Mouse (Mus musculus): Measurements from ENCODE around the gene Trap1a.
"Not testable (repeated sequence)": the region's sequence is repeated elsewhere in the genome, so short reads cannot be mapped to it uniquely, and the experiment has no call there.

Trap1a gene

DNA sequence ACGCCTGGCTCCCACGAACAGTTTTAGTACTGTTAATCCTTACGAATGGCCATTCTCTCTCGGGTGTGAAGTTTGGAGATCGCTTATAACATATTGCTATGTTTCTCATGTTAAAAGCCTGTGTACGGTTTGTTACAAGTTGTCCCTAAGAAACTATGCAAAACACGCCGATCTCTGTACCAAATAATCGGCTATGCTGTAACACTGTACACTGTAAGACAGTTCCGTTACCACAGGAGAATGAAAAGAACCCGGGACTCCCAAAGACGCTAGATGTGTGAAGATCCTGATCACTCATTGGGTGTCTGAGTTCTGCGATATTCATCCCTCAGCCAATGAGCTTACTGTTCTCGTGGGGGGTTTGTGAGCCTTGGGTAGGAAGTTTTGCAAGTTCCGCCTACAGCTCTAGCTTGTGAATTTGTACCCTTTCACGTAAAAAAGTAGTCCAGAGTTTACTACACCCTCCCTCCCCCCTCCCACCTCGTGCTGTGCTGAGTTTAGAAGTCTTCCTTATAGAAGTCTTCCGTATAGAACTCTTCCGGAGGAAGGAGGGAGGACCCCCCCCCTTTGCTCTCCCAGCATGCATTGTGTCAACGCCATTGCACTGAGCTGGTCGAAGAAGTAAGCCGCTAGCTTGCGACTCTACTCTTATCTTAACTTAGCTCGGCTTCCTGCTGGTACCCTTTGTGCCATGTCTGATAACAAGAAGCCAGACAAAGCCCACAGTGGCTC is at the start of gene Trap1a:
Gene Trap1a, plus strand, starts transcription at position 421 of the 732 bp plus-strand sequence.
- no peak for DNase-seq

DNA sequence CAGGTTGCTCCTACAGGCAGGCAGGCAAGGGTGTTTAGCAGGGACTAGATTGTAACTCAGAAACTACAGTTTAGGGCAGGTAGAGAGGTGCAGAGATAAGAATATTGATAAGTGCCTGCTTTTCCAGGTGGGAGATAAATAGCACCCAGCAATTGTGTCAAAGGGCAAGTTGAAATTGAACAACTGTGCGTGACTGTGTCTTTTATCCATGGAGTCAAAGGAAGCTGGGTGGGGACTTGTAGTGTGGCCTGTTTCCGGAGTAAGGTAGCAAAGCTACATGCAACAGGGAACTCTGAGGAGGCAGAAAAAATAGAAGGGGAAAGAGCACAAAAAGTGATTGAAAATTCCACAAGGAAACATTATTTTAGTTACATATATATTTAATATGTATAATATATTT is 40.4 kb upstream of the Trap1a start:
- DNase-seq: no peak

DNA sequence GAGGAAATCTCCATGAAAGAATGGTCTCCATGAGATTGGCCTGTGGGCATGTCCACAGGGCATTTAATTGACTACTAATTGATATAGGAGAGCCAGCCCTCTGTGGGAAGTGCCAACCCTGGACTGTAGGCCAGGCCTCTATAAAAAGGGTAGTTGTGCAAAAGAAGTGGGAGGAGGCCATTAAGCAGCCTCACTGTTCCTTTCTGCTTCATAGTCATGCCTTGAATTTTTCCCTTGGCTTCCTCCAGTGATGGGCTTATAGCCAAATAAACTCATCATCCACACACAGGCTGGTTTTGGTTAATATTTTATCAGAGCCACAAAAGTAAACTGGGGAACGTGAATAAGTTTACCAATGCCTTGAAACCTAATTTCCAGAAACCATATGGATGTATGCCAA is 38.2 kb upstream of the Trap1a start:
- DNase-seq: no peak

DNA sequence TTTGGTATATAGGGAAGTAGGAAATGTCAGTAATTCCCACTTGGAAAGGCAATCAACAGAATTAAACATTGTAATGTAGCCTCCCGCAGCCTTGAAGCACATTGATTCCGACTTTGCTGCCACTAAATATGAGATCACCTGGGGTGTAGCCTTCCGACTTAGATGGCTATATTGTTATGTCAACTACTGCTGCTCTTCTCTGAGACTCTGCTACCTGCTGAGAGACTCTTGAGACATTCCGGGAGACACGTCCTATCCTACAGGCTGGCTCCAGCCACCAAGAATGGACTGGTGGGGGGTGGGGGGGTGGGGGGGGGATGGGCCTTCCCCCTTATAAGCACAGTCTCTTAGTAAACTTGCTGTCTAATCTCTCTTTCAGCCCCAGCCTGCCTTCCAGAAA is 16.1 kb upstream of the Trap1a start:
- DNase-seq: not testable (repeated sequence)

DNA sequence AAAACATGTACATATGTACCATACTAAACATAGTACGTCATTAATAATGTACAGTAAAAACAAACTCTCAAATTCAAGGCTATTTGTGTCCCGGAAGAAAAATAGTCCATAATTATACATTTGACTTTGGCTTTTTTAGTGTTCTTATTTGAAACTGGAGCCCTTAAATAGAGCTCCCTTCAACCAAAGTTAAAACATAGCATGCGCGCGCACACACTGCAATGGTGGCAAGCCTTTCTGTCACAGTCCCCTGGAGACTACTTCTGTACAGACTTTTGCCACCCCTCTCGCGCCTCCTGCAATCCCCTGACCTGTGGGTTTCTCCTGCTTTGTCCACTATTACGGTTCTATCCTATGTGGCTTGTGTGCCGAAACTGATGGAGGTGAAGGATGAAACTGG is 900 bp upstream of the Trap1a start:
- no peak for DNase-seq

DNA sequence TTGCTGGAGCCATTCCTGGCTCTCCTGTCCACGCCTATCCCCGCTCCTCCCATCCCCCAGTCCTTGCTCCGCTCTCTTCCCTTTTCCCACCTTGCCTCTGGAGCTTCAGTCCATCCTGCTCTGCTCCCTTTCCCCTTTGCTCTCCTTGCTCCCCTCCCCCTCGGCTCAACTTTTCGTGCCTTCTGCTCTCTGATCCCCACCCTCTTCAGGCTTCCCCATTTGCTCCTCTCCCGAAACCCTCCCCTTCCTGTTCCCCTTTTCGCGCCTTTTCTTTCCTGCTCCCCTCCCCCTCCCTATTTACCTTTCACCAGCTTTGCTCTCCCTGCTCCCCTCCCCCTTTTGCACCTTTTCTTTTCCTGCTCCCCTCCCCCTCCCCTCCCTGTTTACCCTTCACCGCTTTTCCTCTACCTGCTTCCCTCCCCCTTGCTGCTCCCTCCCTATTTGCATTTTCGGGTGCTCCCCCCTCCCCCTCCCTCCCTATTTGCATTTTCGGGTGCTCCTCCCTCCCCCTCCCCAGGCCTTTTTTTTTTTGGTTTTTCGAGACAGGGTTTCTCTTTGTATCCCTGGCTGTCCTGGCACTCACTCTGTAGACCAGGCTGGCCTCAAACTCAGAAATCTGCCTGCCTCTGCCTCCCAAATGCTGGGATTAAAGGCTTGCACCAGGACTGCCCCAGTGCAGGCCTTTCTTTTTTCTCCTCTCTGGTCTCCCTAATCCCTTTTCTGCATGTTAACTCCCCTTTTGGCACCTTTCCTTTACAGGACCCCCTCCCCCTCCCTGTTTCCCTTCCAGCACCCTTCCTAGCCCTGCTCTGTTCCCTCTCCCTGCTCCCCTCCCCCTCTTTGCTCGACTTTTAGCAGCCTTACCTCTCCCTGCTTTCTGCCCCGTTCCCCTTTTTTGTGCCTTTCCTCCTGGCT is 1.3 kb downstream of the Trap1a start:
- DNase-seq: no peak

DNA sequence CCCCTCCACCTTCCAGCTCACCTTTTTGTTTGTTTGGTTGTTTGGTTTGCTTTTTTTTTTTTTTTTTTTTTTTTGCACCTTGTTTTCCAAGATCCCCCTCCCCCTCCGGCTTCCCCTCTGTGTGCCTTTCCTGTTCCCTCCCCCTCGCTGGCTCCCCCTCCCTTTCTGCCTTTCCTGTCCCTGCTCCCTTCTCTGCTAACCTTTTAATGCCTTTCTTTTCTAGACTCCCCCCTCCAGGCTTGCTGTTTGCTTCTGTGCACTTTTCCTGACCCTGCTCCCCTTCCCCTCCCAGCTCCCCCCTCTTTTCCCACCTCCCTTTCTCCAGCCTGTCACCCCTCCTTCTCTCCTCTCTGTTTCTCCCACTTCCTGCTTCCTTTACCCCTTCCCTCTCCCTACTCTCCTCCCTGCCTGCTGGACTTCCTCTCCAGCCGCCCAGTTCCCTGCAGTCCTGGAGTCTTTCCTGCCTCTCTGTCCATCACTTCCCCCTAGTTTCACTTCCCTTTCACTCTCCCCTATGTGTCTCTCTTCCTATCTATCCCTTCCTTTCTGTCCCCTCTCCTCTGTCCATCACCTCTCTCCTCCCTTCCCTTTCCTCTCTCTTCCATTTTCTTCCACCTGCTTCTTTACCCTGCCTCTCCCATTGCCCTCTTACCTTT is 2.1 kb downstream of the Trap1a start:
- no peak for DNase-seq

DNA sequence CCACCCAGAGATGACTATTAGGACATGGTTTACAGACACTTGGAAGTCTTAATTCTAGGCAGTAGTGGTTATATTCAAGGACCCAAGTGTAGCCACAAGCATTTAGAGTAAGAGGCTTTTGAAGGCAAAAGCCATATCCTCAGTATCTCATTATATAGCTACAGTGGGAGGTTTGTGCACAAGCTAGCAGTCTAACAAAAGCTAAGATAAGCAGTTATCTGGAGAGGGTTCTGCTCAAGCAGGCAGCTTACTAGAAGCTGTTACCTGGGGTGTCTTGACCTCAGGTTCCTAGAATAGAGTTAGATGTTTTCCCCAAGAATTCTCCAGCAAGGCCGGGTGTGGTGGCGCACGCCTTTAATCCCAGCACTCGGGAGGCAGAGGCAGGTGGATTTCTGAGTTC is 6.1 kb downstream of the Trap1a start:
- no peak for DNase-seq

DNA sequence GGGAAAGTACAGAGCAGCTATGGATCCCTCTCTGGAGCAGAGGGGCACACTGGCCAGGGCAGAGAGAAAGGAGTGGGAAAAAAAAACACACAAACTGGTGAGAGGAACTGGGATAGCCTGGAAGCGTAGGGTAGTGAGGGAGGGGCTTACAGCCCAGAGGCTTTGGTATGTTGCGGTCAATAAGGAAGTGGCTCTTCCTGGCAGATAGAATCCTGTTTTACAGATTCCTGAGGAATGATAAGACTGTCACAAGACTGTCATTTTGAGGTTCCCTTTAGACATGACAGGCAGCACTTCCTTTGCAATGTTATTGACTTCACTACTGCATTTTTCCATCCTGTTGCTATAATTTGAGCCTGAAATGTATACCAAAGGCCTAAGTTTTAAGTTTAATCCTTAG is 7.7 kb downstream of the Trap1a start:
- no peak for DNase-seq

DNA sequence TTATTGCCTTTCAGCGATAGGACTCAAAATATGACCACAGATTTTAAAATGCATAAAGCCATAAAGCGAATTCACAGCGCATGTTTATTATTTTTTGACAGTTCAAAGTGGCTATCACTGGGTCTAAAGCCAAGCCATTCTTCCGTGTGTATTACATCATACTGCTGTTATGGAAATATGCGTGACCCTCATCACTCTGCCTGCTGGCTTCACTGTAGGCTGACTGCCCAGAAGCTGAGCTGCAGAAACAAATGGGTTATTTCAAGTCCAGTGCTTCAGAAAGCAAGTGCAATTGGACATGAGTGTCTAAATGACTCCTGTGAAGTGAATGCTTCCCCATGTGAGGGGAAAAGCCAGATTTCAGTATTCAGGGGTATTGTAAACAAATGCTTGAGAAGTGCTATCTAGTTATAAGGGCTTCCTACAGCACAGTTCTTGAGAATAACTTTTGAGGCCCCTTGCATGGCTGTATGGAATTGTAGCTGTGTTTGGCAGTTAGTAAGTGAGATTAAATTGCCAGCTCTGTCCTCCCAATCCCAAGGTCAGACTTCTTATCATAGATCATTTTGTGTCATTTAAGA is 18.8 kb downstream of the Trap1a start:
- no peak for DNase-seq

DNA sequence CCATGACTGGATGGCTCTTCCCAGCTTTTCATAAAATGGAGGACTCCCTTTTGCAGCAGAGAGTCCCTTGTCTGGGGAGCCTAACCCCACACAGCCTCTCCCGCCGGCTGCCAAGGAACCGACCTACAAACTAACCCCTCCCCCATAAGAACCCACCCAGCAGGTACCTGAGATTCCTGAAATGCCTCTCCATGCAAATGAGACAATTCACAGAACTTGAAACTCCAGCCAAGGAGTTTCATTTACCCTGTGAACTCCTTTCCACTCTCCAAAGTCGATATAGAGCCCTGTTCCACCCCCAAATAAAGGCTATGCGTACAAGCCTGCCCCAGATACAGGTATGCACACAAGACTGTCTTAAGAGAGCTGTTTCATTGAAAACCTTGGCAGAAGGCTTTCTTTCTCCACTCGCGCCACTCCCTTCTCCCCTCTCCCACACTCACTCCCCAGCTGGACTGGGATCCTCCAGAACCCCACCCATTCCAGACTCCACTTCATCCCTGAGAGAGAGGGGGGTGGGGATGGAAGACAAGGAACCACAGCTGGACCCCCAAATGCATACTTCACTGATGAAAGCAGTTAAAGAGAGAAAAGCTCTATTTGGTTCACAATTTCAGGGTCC is 24.3 kb downstream of the Trap1a start:
- DNase-seq: no peak

DNA sequence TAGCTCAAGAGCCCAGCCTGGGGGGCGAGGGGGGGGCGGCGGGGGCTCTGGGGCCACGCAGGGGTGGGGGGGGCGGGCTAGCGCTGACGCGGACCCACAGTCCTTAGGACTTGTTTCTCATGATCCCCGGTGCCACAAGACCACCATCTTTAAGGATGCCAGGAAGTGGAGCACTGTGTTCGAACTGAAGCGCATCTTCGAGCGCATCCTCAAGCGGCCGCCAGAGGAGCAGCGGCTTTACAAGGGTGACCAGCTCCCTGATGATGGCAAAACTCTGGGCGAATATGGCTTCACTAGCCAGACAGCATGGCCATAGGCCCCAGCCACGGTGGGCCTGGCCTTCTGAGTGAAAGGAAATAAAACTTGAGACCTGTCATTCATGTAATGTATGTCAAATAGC is 24.9 kb downstream of the Trap1a start:
- DNase-seq: no peak

DNA sequence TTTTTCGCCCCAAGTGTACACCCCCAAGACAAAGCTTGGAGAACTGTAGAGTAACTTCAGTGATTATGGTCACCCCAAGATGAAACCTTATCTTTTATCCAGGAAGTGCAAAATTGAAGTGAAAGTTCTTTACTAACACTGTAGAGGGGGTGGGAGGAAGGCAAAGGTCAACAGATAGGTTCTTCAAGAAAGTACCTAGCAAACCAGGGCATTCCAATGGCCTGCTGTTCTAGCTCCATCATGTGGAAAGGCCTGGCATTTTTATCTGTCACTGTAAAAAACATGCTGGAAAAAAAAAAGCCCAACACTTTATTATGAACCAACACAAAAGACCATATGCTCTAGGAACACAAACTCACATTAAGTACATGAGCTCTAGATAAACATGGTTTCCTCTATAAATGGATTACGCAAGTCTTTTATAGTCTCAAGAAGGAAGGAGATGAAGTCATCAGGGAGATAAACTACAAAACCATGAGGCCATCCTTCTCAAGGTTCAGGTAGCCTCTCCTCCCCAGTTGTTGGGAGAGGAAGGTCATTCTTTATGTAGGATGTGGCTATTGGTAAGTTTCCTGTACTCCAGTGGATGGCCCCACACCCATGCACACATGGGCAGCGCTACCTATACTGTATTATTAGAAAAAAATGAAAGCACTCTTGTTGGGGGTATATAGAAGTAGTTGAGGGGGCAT is 33.5 kb downstream of the Trap1a start:
- no peak for DNase-seq

DNA sequence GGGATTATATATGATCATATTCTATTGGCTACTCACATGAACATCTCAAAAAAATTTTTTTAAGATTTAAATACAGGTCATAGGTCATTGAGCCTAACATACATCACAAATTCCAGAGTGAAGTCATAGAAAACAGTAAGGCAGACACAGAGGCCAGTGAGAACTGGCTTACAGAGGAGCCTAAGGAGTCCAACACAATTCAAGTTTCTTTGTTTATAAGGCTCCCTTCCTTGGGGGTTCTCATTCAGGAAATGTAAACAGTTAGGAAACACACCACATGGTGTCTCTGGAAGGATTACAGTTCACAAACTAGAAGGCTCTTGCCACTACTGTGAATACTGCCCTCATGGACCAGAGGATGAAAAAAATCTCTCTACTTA is 34.0 kb downstream of the Trap1a start:
- DNase-seq: no peak

DNA sequence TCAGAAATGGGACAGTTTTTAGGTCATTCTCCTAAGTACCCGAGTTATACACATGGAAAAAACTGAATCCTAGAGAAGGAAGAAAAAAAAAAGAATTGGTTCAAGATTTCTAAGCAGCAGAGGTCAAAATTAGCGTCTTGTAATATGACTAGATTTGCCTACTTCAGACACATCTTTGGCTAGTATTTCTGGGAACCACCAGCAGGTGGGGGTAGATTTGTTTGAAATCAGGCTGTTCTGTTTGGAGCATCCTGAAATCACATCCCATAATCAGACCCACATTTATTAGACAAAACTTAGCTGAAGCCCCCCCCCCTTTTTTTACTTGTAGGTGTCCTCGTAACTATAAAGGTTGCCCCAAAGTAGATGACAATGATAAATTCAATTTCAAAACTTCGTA is 35.6 kb downstream of the Trap1a start:
- DNase-seq: no peak

DNA sequence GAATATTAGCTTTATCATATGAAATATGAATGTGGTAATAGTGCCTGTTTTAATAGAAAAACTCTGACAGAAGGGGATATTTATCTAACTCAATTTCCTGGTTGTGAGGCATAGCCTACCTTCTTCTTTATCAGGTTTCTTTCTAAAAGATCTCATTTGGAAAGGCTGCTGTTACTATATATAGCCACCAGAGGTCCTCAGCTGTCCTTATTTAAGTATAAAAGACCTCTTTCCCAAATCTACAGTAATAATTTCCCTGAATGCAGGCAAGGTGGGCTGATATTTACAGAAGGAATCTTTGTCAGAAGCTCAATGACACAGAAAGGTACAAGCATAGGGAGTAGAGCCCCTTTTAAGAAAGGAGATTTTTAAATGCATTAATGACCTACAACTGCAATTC is 39.2 kb downstream of the Trap1a start:
- no peak for DNase-seq
